Mouse (Mus musculus) cerebellum, adult 11 months (tissue): ENCODE data around the gene Coasy.
A peak's percentile ranks its signal among the peaks of the same experiment; 100 is the strongest.
"Not testable (repeated sequence)": the region's sequence is repeated elsewhere in the genome, so short reads cannot be mapped to it uniquely, and the experiment has no call there.

Source experiments
- DNase-seq: peaks from one replicate; pipeline ENCODE4 v3.0.0; 2022

Gene Coasy

GRCm38 (mm10) chr11:101095314-101096024, 13.1 kb downstream of the Coasy start, which contains the start of gene Psmc3ip:
Psmc3ip (minus strand) TSS chr11:101095436.
- DNase-seq = peak; percentile 92

GRCm38 (mm10) chr11:101098231-101098630, 15.9 kb downstream of the Coasy start:
- no peak for DNase-seq

- DNase-seq = no peak
These were observed 20.6 kb downstream of the Coasy start for GRCm38 (mm10) chr11:101103011-101103410.

- DNase-seq = no peak
These were observed 27.0 kb downstream of the Coasy start for GRCm38 (mm10) chr11:101109351-101109750.

GRCm38 (mm10) chr11:101110708-101111107, 28.3 kb downstream of the Coasy start:
- no peak for DNase-seq

- DNase-seq = no peak
These were observed 28.8 kb downstream of the Coasy start for GRCm38 (mm10) chr11:101111178-101111577.

- no peak for DNase-seq
These were observed 29.8 kb downstream of the Coasy start for GRCm38 (mm10) chr11:101112186-101112585.

GRCm38 (mm10) chr11:101115564-101115963, 33.2 kb downstream of the Coasy start:
- DNase-seq = no peak

GRCm38 (mm10) chr11:101118105-101118504, 35.7 kb downstream of the Coasy start:
- no peak for DNase-seq

- no peak for DNase-seq
These were observed 36.9 kb downstream of the Coasy start for GRCm38 (mm10) chr11:101119131-101119760.

- peak; percentile 99 for DNase-seq
These were observed 37.6 kb downstream of the Coasy start, which contains the start of the genes Retreg3 and Tubg1 for GRCm38 (mm10) chr11:101119761-101120544. Retreg3 (minus strand) TSS chr11:101119893. Tubg1 (plus strand) TSS chr11:101119938.

- DNase-seq = no peak
These were observed 38.3 kb downstream of the Coasy start for GRCm38 (mm10) chr11:101120545-101121188.

GRCm38 (mm10) chr11:101124494-101124893, 42.1 kb downstream of the Coasy start:
- not testable (repeated sequence) for DNase-seq

- DNase-seq = not testable (repeated sequence)
These were observed 42.6 kb downstream of the Coasy start for GRCm38 (mm10) chr11:101125008-101125407.

GRCm38 (mm10) chr11:101127075-101127474, 44.7 kb downstream of the Coasy start:
- DNase-seq = no peak

- peak; percentile 76 for DNase-seq
These were observed 46.7 kb downstream of the Coasy start for GRCm38 (mm10) chr11:101128996-101129577.

GRCm38 (mm10) chr11:101130056-101130756, 47.8 kb downstream of the Coasy start:
- DNase-seq = no peak

- peak; percentile 55 for DNase-seq
These were observed 48.8 kb downstream of the Coasy start for GRCm38 (mm10) chr11:101131187-101131586.

GRCm38 (mm10) chr11:101131701-101132100, 49.3 kb downstream of the Coasy start:
- DNase-seq = no peak

GRCm38 (mm10) chr11:101133037-101133436, 50.7 kb downstream of the Coasy start:
- no peak for DNase-seq

GRCm38 (mm10) chr11:101134217-101134865, 52.0 kb downstream of the Coasy start:
- no peak for DNase-seq
